Mouse (Mus musculus): ENCODE results near the gene Tfip11. TPM values are rescaled to one million over a fixed set of nuclear protein-coding genes. Genes with fewer than 3 reads are reported as not detected.
A peak's percentile ranks its signal among the peaks of the same experiment; 100 is the strongest.

Gene Tfip11
- total and polyA plus RNA-seq, 2 experiments: 7.7 to 19.1 TPM

GRCm38 (mm10) chr5:112337004-112337403 lies 10.8 kb downstream of the Tfip11 start:
- WGBS: 94% methylated on average over 22 of the region's 22 CpGs
- 0 out of 2 replicates have a peak, but pooled peaks cover 2% of the 10 kb centered on the region for H3K4me1 ChIP-seq (ENCODE audit: control insufficient read depth, insufficient read depth, low read length)
- no peaks in the 10 kb centered on the region for H3K27me3 ChIP-seq (ENCODE audit: control insufficient read depth, insufficient read depth, low read length)
- no peaks in the 10 kb centered on the region for H3K79me2 ChIP-seq (ENCODE audit: control insufficient read depth, insufficient read depth, low read length)
- no peak for TF ChIP-seq POLR2A (IDR thresholded peaks at IDR 0.05; ENCODE audit: extremely low read depth, insufficient read depth, low read length)
- TF ChIP-seq CTCF (IDR thresholded peaks at IDR 0.05; ENCODE audit: low read depth, low read length): no peak
- no peak for DNase-seq (ENCODE audit: extremely low read depth, low read depth, low spot score)
- no peak overlapping the region for H3K9ac ChIP-seq (ENCODE audit: low read depth, low read length)
- H3K27ac ChIP-seq (replicated peaks; ENCODE audit: insufficient read depth, low read depth, low read length): no peak overlapping the region
- no peak overlapping the region for H3K4me3 ChIP-seq (ENCODE audit: insufficient read depth, low read depth, low read length)
- peaks cover 20% of the 10 kb centered on the region; the same call in 1 of the 2 replicates for H3K36me3 ChIP-seq (ENCODE audit: control insufficient read depth, insufficient read depth, low read length)

GRCm38 (mm10) chr5:112339215-112339614 lies 13.1 kb downstream of the Tfip11 start:
- TF ChIP-seq CTCF (IDR thresholded peaks at IDR 0.05; ENCODE audit: low read depth, low read length) (no peak), POLR2A (IDR thresholded peaks at IDR 0.05; ENCODE audit: extremely low read depth, insufficient read depth, low read length) (no peak)
- no peak overlapping the region for H3K4me3 ChIP-seq (ENCODE audit: insufficient read depth, low read depth, low read length)
- peaks cover 5% of the 10 kb centered on the region; the same call in 1 of the 2 replicates for H3K4me1 ChIP-seq (ENCODE audit: control insufficient read depth, insufficient read depth, low read length)
- DNase-seq (ENCODE audit: extremely low read depth, low read depth, low spot score): no peak
- no peaks in the 10 kb centered on the region for H3K79me2 ChIP-seq (ENCODE audit: control insufficient read depth, insufficient read depth, low read length)
- 77% methylated on average over 7 of the region's 7 CpGs for WGBS
- no peak overlapping the region for H3K9ac ChIP-seq (ENCODE audit: low read depth, low read length)
- H3K36me3 ChIP-seq (ENCODE audit: control insufficient read depth, insufficient read depth, low read length): peaks cover 15% of the 10 kb centered on the region; the same call in 1 of the 2 replicates
- no peaks in the 10 kb centered on the region for H3K27me3 ChIP-seq (ENCODE audit: control insufficient read depth, insufficient read depth, low read length)
- H3K27ac ChIP-seq (replicated peaks; ENCODE audit: insufficient read depth, low read depth, low read length): no peak overlapping the region

- no peak for DNase-seq (ENCODE audit: extremely low read depth, low read depth, low spot score)
- H3K27me3 ChIP-seq (ENCODE audit: control insufficient read depth, insufficient read depth, low read length): no peaks in the 10 kb centered on the region
- no peaks in the 10 kb centered on the region; the same call in 1 of the 2 replicates for H3K36me3 ChIP-seq (ENCODE audit: control insufficient read depth, insufficient read depth, low read length)
- TF ChIP-seq POLR2A (IDR thresholded peaks at IDR 0.05; ENCODE audit: extremely low read depth, insufficient read depth, low read length) (peak; percentile 39; the same call in 1 of the 2 replicates), CTCF (IDR thresholded peaks at IDR 0.05; ENCODE audit: low read depth, low read length) (no peak)
- no peaks in the 10 kb centered on the region for H3K79me2 ChIP-seq (ENCODE audit: control insufficient read depth, insufficient read depth, low read length)
- H3K4me3 ChIP-seq (ENCODE audit: insufficient read depth, low read depth, low read length): peak within 1 kb of the TSS; percentile 78
- H3K27ac ChIP-seq (replicated peaks; ENCODE audit: insufficient read depth, low read depth, low read length): peak within 1 kb of the TSS; percentile 86
- peaks cover 12% of the 10 kb centered on the region for H3K4me1 ChIP-seq (ENCODE audit: control insufficient read depth, insufficient read depth, low read length)
- peak within 1 kb of the TSS; percentile 84 for H3K9ac ChIP-seq (ENCODE audit: low read depth, low read length)
- WGBS: 2% methylated on average over 64 of the region's 64 CpGs
Observed at GRCm38 (mm10) chr5:112342463-112343204, 16.5 kb downstream of the Tfip11 start, which contains the start of the genes Srrd and Hps4. Srrd (minus strand) TSS chr5:112343040. Hps4 (plus strand) TSS chr5:112343083.

GRCm38 (mm10) chr5:112343205-112343595 lies 17.0 kb downstream of the Tfip11 start:
- Histone ChIP-seq H3K4me1 (ENCODE audit: control insufficient read depth, insufficient read depth, low read length) (peaks cover 12% of the 10 kb centered on the region), H3K27me3 (ENCODE audit: control insufficient read depth, insufficient read depth, low read length) (no peaks in the 10 kb centered on the region), H3K9ac (ENCODE audit: low read depth, low read length) (peak overlapping the region; percentile 84), H3K27ac (replicated peaks; ENCODE audit: insufficient read depth, low read depth, low read length) (peak overlapping the region; percentile 86), H3K79me2 (ENCODE audit: control insufficient read depth, insufficient read depth, low read length) (no peaks in the 10 kb centered on the region), H3K4me3 (ENCODE audit: insufficient read depth, low read depth, low read length) (peak overlapping the region; percentile 78), H3K36me3 (ENCODE audit: control insufficient read depth, insufficient read depth, low read length) (peaks cover 2% of the 10 kb centered on the region; the same call in 1 of the 2 replicates)
- under 1% methylated on average over 24 of the region's 24 CpGs for WGBS
- TF ChIP-seq CTCF (IDR thresholded peaks at IDR 0.05; ENCODE audit: low read depth, low read length) (no peak), POLR2A (IDR thresholded peaks at IDR 0.05; ENCODE audit: extremely low read depth, insufficient read depth, low read length) (no peak)
- DNase-seq (ENCODE audit: extremely low read depth, low read depth, low spot score): peak; percentile 53

- peaks cover 12% of the 10 kb centered on the region for H3K4me1 ChIP-seq (ENCODE audit: control insufficient read depth, insufficient read depth, low read length)
- peaks cover 2% of the 10 kb centered on the region; the same call in 1 of the 2 replicates for H3K36me3 ChIP-seq (ENCODE audit: control insufficient read depth, insufficient read depth, low read length)
- WGBS: 41% methylated on average over 6 of the region's 6 CpGs
- DNase-seq (ENCODE audit: extremely low read depth, low read depth, low spot score): peak; percentile 87
- no peak overlapping the region for H3K4me3 ChIP-seq (ENCODE audit: insufficient read depth, low read depth, low read length)
- no peaks in the 10 kb centered on the region for H3K27me3 ChIP-seq (ENCODE audit: control insufficient read depth, insufficient read depth, low read length)
- no peak for TF ChIP-seq POLR2A (IDR thresholded peaks at IDR 0.05; ENCODE audit: extremely low read depth, insufficient read depth, low read length)
- no peak for TF ChIP-seq CTCF (IDR thresholded peaks at IDR 0.05; ENCODE audit: low read depth, low read length)
- peak overlapping the region; percentile 32 for H3K9ac ChIP-seq (ENCODE audit: low read depth, low read length)
- no peaks in the 10 kb centered on the region for H3K79me2 ChIP-seq (ENCODE audit: control insufficient read depth, insufficient read depth, low read length)
- peak overlapping the region; percentile 86 for H3K27ac ChIP-seq (replicated peaks; ENCODE audit: insufficient read depth, low read depth, low read length)
Observed at GRCm38 (mm10) chr5:112344092-112344960, 18.2 kb downstream of the Tfip11 start.
